Mouse (Mus musculus): ENCODE results near the gene Elp4. TPM values are rescaled to one million over a fixed set of nuclear protein-coding genes. Genes with fewer than 3 reads are reported as not detected.

The Elp4 gene
- total RNA-seq, 2 experiments from 2014 or later = 7.1 to 8.6 TPM

DNA sequence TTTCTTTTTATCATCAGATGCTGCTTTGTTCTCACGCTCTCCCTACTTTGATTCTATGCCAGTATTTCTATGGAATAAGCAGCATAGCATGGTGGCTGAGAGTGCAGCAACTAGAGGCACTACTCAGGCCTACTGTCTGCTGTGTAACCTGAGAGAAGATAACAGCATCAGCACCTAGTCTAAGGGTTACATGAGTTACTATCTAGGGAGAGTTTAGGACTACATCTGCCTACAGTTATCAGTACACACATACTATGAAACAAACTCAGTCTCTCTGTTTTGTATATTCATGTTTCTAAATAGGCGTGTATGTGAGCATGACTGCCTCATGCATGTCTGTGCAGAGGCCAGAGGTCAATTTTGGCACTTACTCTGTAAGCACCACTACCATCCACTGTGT, 97.8 kb downstream of the Elp4 start:
- no peak for DNase-seq (ENCODE audit: low spot score)

GRCm38 (mm10) chr2:105806047-105806446, 98.3 kb downstream of the Elp4 start:
- no peak for DNase-seq (ENCODE audit: low spot score)

- DNase-seq (ENCODE audit: low spot score) = no peak
These were observed 99.2 kb downstream of the Elp4 start for GRCm38 (mm10) chr2:105805210-105805609.

- no peak for DNase-seq (ENCODE audit: low spot score)
These were observed 99.9 kb downstream of the Elp4 start for GRCm38 (mm10) chr2:105804506-105804905.

GRCm38 (mm10) chr2:105803427-105803826, 100.9 kb downstream of the Elp4 start:
- no peak for DNase-seq (ENCODE audit: low spot score)

DNA sequence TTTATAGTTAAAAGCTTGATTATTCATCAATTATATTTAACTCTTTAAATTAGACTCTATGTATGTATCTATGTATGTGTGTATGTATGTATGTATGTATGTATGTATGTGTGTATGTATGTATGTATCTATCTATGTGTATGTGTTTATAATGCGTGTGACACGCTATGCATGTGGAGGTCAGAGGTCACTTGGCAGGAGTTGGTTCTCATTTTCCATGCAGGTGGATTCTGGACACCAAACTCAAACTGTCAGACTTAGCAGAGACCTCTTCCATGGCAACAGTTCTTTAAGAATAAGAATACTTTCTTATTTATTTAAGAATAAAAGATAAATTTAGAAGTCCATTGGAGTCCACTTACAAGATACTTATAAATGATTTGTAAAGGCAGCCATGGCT, 101.5 kb downstream of the Elp4 start:
- DNase-seq (ENCODE audit: low spot score) = no peak

DNA sequence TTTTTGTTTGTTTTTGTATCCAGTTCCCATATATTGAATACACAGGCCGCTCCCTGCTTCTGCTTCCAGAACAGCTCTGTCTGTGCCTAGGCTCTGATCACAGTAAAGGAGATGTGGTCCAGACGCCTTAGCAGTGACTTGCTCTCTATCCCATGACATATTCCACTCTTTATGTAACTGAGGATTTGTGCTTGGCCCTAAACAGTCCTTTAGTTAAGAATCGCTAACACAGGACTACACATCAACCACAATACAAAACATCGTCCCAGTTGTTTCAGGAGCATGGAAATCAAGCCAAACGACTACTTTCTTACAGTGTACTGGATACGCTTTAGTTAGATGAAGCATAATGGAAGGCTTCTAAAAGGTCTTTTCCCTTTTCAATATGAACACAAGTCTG, 102.8 kb downstream of the Elp4 start:
- no peak for DNase-seq (ENCODE audit: low spot score)

DNA sequence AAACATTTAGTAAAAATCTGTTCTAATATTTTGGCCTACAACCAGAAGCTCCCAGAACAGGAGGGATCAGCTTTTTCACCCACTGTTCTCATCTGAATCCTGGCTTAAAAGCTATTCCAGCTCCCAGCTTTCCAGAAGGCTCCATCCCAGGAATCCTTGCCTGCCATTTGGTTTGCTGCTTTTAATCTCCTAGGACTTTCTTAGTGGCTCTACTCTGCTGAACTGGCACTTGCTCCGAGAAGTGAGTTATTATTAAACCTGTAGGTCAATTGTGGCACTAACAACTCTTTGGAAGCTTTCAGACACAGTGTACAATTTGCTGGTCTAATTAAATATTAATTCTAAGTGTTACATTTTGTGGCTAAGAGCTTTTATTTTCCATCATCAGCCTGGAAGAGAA, 103.7 kb downstream of the Elp4 start:
- DNase-seq (ENCODE audit: low spot score) = no peak

GRCm38 (mm10) chr2:105799840-105800239, 104.5 kb downstream of the Elp4 start:
- DNase-seq (ENCODE audit: low spot score) = no peak

DNA sequence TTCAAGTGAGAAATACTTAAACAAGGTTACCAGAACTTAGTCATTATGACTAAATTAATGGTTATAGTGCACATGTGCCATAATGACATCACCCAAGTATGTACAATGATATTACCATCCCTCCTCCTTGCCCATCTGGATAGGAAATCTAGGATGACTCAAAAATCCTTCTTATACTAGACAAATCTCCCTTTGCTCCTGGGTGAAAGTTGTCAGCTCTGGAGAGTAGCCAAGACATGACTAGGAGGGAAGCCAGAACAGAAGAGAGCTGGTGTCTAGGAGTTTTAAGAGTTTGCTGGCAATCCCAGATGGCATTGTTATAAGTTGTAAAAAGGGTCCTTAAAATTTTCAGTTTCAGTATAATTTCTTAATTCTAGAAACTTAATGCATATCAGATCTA, 106.5 kb downstream of the Elp4 start:
- no peak for DNase-seq (ENCODE audit: low spot score)

DNA sequence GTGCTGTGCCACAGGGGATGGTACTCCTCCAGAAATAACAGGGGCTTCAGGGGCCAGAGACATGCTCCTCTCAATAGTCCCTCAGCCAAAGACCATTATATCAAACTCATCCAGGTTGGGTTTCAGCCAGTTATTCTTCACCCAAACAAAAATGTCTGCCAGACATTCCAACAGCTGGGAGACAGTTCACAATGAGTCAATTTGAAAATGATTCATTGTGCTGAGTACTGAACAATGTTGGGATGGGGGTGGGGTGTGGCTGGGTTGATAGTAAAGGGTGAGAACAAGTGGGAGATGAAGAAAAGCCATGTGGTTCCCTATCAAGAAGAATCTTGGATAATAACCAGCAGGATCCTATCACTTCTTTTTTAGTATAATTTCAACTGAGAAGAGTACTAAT, 108.3 kb downstream of the Elp4 start:
- no peak for DNase-seq (ENCODE audit: low spot score)

DNA sequence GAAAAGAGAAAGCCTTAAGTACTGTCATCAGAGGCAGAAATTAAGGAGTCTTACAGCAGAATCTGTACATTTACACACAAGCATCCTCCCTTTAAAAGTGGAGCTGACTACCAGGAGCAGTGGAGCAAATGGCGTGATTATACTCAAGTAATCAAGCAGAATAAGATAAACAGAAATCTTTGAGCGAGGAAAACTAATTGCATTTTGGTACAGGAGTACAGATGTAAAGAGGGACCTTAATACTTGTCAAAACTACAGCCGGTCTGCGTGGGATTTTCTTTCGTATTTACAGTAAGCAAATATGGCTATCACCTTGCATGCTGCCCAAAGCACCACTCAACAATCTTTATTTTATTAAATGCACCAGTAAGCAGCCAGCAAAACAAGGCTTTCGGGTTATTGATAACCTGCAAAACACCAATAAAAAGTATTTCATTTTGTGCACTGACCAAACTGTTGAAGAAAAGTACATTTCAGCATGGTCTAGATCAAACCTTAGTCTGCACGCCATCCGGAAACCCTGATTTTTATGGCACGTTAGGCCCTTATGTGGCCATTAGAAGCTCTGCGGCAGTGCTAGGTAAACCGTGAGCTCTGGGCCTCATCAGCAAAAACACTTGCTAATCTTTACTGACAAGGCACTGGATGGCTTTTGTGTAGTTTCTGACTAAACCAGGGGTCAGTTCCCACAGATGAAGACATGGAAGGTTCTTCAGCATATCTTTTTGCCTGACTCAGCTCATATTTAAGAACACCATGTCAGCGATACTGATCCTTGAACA, 111.8 kb downstream of the Elp4 start:
- no peak for DNase-seq (ENCODE audit: low spot score)

DNA sequence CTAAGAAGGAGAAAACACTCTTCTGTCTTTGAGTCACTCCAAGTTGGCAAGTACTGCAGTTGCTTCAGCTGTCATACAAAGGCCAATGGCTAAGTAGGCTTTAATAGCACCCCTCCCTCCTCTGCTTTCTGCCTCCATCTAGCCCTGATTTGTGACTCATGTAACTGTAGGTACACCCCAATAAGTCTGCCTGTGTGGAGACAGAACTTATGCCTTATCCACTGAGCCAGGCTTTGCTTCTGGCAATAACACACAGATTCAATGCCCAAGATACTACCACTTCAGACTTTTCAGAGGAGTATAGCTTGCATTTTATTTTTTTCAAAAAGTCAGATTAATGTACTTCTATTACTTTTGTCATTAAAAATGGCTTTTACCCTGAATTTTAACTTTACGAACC, 114.4 kb downstream of the Elp4 start:
- no peak for DNase-seq (ENCODE audit: low spot score)

DNA sequence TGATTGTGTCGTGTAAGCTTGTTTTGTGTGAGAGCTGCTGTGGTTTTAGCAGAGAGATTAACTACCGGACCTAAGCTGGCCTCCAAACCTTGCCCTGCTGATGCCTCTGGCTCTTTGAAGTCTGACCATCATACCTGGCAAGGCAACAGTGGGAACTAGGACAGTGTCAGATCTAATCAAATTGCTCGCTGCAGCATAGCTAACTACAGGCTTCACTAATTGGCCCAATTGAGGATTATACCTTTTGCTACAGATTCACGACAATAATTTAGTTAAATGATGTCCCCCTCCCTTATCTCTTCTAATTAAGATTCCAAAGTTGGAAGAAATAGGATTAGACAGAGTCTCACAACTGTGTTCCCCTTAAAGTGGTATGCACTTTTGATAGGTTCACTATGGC, 116.6 kb downstream of the Elp4 start:
- DNase-seq (ENCODE audit: low spot score) = no peak

- no peak for DNase-seq (ENCODE audit: low spot score)
These were observed 117.4 kb downstream of the Elp4 start for GRCm38 (mm10) chr2:105786986-105787385.

DNA sequence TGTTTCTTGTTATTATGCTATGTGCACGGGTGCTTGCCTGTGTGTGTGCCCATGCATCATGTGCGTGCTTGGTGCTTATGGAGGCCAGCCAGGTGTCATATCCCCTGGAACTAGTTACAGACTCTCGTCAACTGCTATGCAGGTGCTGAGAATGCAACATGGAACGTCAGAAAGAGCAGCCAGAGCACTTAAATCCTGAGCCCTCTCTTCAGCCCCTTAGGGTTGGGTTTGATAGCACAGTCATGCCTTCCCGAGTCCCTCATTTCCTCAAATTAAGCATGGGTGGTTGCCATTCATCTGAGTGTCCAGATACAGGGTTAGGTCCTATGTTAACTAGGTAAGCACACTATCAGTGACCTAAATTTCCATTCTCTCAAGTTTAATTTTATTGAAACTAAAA, 121.5 kb downstream of the Elp4 start:
- DNase-seq (ENCODE audit: low spot score) = no peak

DNA sequence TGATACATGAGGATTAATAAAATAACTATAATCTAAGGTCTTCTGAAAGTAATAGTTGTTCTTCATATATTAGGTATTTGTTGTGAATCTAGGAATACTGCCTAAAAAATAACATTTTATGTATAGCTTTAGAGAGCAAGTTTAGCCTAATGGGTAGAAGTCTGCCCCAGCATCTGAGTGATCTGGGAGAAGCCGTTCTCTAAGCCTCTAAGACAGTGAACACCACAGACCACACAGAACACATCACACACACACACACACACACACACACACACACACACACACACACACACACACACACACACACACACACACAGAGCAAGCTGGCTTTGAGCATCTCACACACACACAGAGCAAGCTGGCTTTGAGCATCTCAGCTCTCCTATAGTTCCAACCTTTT, 123.6 kb downstream of the Elp4 start:
- DNase-seq (ENCODE audit: low spot score) = no peak

GRCm38 (mm10) chr2:105779320-105779891, 125.0 kb downstream of the Elp4 start:
- no peak for DNase-seq (ENCODE audit: low spot score)

DNA sequence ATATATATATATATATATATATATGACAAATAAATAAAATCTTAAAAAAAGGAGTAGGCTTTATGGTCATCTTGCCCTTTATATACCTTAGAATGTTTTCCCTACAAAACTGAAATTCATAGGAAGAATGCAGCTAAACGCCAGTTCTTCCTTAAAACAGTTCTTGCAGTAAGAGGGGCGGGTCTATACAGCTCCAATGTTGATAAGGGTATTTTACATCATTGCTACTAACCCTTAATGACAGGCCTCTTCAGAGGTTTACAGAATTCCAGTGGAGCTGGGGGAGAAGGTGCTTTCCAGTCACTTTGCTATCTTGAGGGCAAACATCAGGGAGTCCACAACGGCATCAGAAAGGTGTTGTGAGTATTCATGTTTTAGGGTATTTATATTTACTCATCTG, 133.1 kb downstream of the Elp4 start:
- DNase-seq (ENCODE audit: low spot score) = no peak

DNA sequence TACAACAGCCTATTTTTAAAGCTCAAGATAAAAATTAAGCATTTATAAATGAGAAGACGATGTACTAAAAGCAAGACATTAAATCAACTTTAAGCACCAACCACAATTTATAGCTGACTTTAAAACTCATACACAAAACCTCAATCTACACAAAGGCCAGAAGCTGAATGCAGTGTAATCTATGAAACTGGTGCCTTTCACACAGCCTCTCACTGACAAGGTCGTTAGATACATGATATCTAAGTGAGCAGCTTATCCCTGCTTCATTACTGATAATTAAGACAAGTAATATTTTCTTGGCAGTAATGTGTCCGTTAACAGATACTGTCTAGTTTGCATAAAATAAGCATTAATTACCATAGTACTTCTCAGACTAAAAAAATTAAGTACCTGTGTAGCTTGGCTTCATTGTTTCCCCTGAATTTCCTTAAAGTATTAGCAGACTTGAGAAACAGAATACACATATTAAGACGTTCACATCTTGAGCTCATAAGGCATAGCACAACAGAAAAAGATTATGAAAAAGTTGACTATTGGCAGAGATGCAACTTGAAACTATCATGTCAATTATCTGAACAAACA, 134.5 kb downstream of the Elp4 start:
- DNase-seq (ENCODE audit: low spot score) = no peak

DNA sequence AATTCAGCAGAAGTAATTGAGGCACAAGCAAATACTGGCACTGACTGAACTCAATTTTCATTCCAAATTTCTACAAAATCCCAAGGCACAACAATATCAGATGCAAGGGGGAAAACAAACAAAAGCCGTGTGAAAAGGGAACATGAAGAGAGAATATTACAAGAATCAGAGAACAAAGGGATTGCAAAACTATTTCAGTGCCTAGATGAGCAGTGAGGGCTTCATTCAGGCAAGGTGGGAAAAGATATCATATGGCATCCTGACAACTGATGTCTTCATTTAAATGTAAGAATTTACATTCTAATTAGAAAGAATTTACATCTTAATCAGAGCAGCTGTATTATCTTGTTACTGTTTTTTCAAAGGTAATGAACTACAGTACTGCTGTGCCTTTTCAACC, 150.9 kb downstream of the Elp4 start:
- DNase-seq (ENCODE audit: low spot score) = no peak

- no peak for DNase-seq (ENCODE audit: low spot score)
These were observed 155.3 kb downstream of the Elp4 start for GRCm38 (mm10) chr2:105749111-105749510.

- DNase-seq (ENCODE audit: low spot score) = no peak
These were observed 157.5 kb downstream of the Elp4 start for GRCm38 (mm10) chr2:105746896-105747295.
